Mouse (Mus musculus) stomach, postnatal 0 days (tissue): ENCODE measurements around the gene Larp4.

Experiments used
- CTCF ChIP-seq: IDR thresholded peaks from 2 replicates; pipeline ENCODE4 v1.5.1; 2016; ENCODE audit warnings: antibody characterized with exemption, low read depth, mild to moderate bottlenecking, moderate library complexity
- EP300 ChIP-seq: optimal IDR thresholded peaks from 2 replicates; pipeline ENCODE3; 2016; ENCODE audit warnings: antibody characterized with exemption

DNA sequence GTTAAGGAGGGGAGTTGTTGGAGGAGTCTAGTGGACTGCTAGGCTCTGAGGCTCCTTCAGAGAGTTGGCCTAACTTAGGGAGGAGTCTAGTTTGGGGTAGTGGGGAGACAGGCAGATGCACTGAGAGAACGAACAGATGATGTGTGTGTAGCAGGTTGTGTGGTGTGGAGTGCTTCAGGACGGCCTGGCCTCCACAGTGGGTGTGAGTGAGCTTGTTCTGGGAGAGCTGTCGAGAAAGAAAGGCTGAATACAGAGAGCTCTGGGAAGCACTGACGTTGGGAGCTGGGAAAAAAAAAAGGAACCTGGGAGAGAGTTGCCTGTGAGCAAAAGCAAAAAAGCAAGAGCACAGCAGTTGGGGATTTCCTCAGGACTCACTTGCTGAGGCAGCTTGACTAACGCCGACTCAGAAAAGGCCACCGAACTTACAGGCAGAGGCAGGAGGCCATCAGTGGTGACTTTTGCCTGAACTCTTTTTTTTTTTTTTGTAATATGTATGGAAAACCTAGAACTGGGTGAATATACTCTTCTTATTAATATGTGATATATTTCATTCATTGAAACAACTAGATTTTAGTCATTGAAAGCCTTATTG, 79.7 kb downstream of the Larp4 start:
- no peak for TF ChIP-seq CTCF
- TF ChIP-seq EP300 = no peak
